Mouse (Mus musculus) stomach, postnatal 0 days (tissue): ENCODE data around the gene Gtf2a1.

Experiments
- CTCF ChIP-seq: IDR thresholded peaks from 2 replicates; pipeline ENCODE4 v1.5.1; 2016; ENCODE audit warnings: antibody characterized with exemption, low read depth, mild to moderate bottlenecking, moderate library complexity
- EP300 ChIP-seq: optimal IDR thresholded peaks from 2 replicates; pipeline ENCODE3; 2016; ENCODE audit warnings: antibody characterized with exemption

DNA sequence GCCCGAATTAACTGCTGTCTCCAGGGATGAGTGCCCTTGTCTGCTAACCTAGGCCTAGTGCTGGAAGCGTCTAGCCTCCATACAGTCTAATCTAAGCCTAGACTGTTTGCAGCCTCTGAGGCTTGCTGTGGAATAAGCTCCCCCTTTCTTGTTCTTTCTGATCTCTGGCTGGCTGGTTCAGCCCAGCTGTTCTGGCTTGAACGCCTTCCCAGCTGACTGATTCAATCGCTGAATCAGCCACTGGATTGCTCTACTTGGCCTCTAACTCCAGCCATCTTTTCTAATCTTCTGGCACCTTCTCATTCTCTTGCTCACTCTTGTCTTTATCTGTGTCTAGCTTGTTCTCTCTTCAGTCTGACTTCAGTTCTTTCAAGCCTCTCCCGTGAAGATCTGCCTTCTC lies 36.2 kb upstream of the Gtf2a1 start:
- TF ChIP-seq CTCF (no peak), EP300 (no peak)
